Mouse (Mus musculus): ENCODE results near the gene Atp1b1. TPM values are rescaled to one million over a fixed set of nuclear protein-coding genes. Genes with fewer than 3 reads are reported as not detected.

Atp1b1 gene
- total and polyA plus RNA-seq, 3 experiments, result 0.23 to 0.43 TPM; not detected in 1

DNA sequence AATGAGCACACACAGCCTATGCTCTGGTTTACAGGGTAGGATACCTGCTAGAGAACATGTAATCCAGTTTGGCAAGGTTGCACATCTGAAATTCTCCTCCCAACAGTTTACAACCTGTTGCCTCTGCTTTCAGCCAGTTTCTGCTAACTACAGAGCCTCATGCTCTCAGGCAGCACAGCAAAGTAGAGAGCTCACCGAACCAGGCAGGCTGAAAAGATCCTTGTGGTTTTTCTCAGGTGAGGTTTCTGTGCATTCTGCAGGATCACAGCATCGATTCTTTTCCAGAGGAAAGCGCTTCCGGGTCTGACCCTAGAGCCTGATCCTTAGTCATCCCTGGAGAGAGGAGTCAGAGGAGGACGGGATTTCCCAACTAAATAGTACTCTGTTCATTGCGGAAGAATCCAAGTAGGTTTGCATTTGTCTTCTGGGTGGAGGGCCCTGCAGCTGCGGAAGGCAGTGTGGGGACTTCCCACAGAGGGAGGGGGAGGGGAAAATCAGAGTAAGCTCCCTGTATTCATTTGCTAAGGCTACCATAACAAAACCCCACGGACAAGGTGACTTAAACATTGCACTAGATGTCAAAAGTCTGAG, 45.1 kb upstream of the Atp1b1 start:
- H3K9me3 ChIP-seq (replicated peaks; ENCODE audit: insufficient read depth, low read length), result no peaks in the 10 kb centered on the region
- H3K79me2 ChIP-seq (ENCODE audit: control insufficient read depth, insufficient read depth, low read length, poor library complexity), result no peaks in the 10 kb centered on the region
- no peak overlapping the region for H3K9ac ChIP-seq (ENCODE audit: control insufficient read depth, low read depth, low read length, poor library complexity, severe bottlenecking)
- TF ChIP-seq UBTF (IDR thresholded peaks at IDR 0.05; ENCODE audit: borderline replicate concordance, insufficient read depth, low read depth, low read length), result no peak
- TF ChIP-seq MYB (IDR thresholded peaks at IDR 0.05; ENCODE audit: low read depth, low read length), result no peak
- no peaks in the 10 kb centered on the region for H3K27me3 ChIP-seq (ENCODE audit: control insufficient read depth in 1 of 2, insufficient read depth in 2 of 2, low read length in 2 of 2)
- H3K27ac ChIP-seq (ENCODE audit: control insufficient read depth, low read depth, low read length), result no peak overlapping the region
- no peaks in the 10 kb centered on the region for H3K36me3 ChIP-seq (ENCODE audit: control insufficient read depth in 1 of 2, insufficient read depth in 2 of 2, low read length in 2 of 2)
- no peak overlapping the region for H3K4me3 ChIP-seq (ENCODE audit: control insufficient read depth in 1 of 2, insufficient read depth in 1 of 2, low read depth in 2 of 2, low read length in 2 of 2)
- no peaks in the 10 kb centered on the region for H3K4me1 ChIP-seq (ENCODE audit: control insufficient read depth in 1 of 2, insufficient read depth in 2 of 2, low read length in 2 of 2)
- no peak for DNase-seq (ENCODE audit: low read depth, low spot score)

GRCm38 (mm10) chr1:164502231-164502630, 44.1 kb upstream of the Atp1b1 start:
- no peaks in the 10 kb centered on the region for H3K4me1 ChIP-seq (ENCODE audit: control insufficient read depth in 1 of 2, insufficient read depth in 2 of 2, low read length in 2 of 2)
- no peaks in the 10 kb centered on the region for H3K36me3 ChIP-seq (ENCODE audit: control insufficient read depth in 1 of 2, insufficient read depth in 2 of 2, low read length in 2 of 2)
- no peak for DNase-seq (ENCODE audit: low read depth, low spot score)
- no peaks in the 10 kb centered on the region for H3K79me2 ChIP-seq (ENCODE audit: control insufficient read depth, insufficient read depth, low read length, poor library complexity)
- no peaks in the 10 kb centered on the region for H3K27me3 ChIP-seq (ENCODE audit: control insufficient read depth in 1 of 2, insufficient read depth in 2 of 2, low read length in 2 of 2)
- no peak overlapping the region for H3K4me3 ChIP-seq (ENCODE audit: control insufficient read depth in 1 of 2, insufficient read depth in 1 of 2, low read depth in 2 of 2, low read length in 2 of 2)
- H3K27ac ChIP-seq (ENCODE audit: control insufficient read depth, low read depth, low read length), result no peak overlapping the region
- H3K9ac ChIP-seq (ENCODE audit: control insufficient read depth, low read depth, low read length, poor library complexity, severe bottlenecking), result no peak overlapping the region
- H3K9me3 ChIP-seq (replicated peaks; ENCODE audit: insufficient read depth, low read length), result no peaks in the 10 kb centered on the region
- no peak for TF ChIP-seq POLR2AphosphoS5 (IDR thresholded peaks at IDR 0.05; ENCODE audit: borderline replicate concordance, low read depth, low read length)
- no peak for TF ChIP-seq POLR2AphosphoS2 (IDR thresholded peaks at IDR 0.05; ENCODE audit: low read length)
- no peak for TF ChIP-seq SMC3 (IDR thresholded peaks at IDR 0.05; ENCODE audit: low read depth, low read length)
- TF ChIP-seq POLR2A (IDR thresholded peaks at IDR 0.05; ENCODE audit: control insufficient read depth in 1 of 2, insufficient read depth in 1 of 2, low read depth in 1 of 2, low read length in 2 of 2, poor library complexity in 1 of 2), result no peak
- no peak for TF ChIP-seq CTCF (IDR thresholded peaks at IDR 0.05 in 2 of 3, conservative IDR thresholded peaks at IDR 0.05 in 1 of 3; ENCODE audit: control insufficient read depth in 1 of 3, insufficient read depth in 1 of 3, low read depth in 2 of 3, low read length in 3 of 3, poor library complexity in 1 of 3, severe bottlenecking in 1 of 3)
- no peak for TF ChIP-seq KAT2A (conservative IDR thresholded peaks at IDR 0.05; ENCODE audit: low read depth, low read length)
- no peak for TF ChIP-seq CHD2 (IDR thresholded peaks at IDR 0.05; ENCODE audit: low read length)
- TF ChIP-seq GATA1 (IDR thresholded peaks at IDR 0.05; ENCODE audit: low read depth, low read length), result no peak
- TF ChIP-seq MAX (IDR thresholded peaks at IDR 0.05; ENCODE audit: low read length), result no peak
- no peak for TF ChIP-seq ZMIZ1 (IDR thresholded peaks at IDR 0.05; ENCODE audit: low read depth, low read length)
- no peak for TF ChIP-seq NELFE (IDR thresholded peaks at IDR 0.05; ENCODE audit: low read depth, low read length)
- no peak for TF ChIP-seq USF2 (IDR thresholded peaks at IDR 0.05; ENCODE audit: borderline replicate concordance in 1 of 2, insufficient read depth in 1 of 2, low read depth in 1 of 2, low read length in 2 of 2)
- no peak for TF ChIP-seq E2F4 (IDR thresholded peaks at IDR 0.05; ENCODE audit: borderline replicate concordance, low read depth, low read length)
- TF ChIP-seq ZC3H11A (IDR thresholded peaks at IDR 0.05; ENCODE audit: low read depth, low read length), result no peak
- TF ChIP-seq TAL1 (IDR thresholded peaks at IDR 0.05; ENCODE audit: low read length), result no peak
- TF ChIP-seq MAZ (IDR thresholded peaks at IDR 0.05; ENCODE audit: low read depth, low read length), result no peak
- no peak for TF ChIP-seq SIN3A (IDR thresholded peaks at IDR 0.05; ENCODE audit: low read length)
- TF ChIP-seq HCFC1 (IDR thresholded peaks at IDR 0.05; ENCODE audit: low read depth, low read length), result no peak
- TF ChIP-seq TBP (IDR thresholded peaks at IDR 0.05; ENCODE audit: low read depth, low read length), result no peak

Measured in MEL (cell line).